Mouse (Mus musculus) spleen, adult 2 months (tissue): ENCODE data around the gene Defa35.
"Not testable (repeated sequence)": the region's sequence is repeated elsewhere in the genome, so short reads cannot be mapped to it uniquely, and the experiment has no call there.

ENCODE experiments used
- CTCF ChIP-seq: fragments of 200-500 bp; IDR thresholded peaks from 2 replicates; pipeline ENCODE4 v1.5.1; 2011; ENCODE audit warnings: mild to moderate bottlenecking, inconsistent platforms; ENCODE audit not compliant: insufficient read depth, insufficient read length, insufficient replicate concordance; ENCODE audit errors: extremely low read depth
- POLR2A ChIP-seq: fragments of 200-500 bp; IDR thresholded peaks from 2 replicates; pipeline ENCODE4 v1.6.1; 2011; ENCODE audit warnings: low read depth, low read length, inconsistent platforms

- TF ChIP-seq POLR2A, CTCF: not testable (repeated sequence)
These were observed at the start of gene Defa35 for GRCm38 (mm10) chr8:21064738-21065137.
